Mouse (Mus musculus) forebrain, embryonic 11.5 days (tissue): ENCODE measurements around the gene 1500015O10Rik. TPM values are rescaled to one million over a fixed set of nuclear protein-coding genes. Genes with fewer than 3 reads are reported as not detected.

Experiments used
- ATAC-seq: fragments of 200-750 bp; cut with Nextera tagmentation; replicated peaks from 2 replicates; pipeline ENCODE4 v1.8.0; 2017; ENCODE audit warnings: moderate TSS enrichment; ENCODE audit not compliant: low FRiP score
- DNase-seq: peaks from one replicate; pipeline ENCODE4 v3.0.0-alpha.2; 2017; ENCODE audit warnings: low spot score
- H3K27ac ChIP-seq: fragments of 300-500 bp; sonication (generic); 2 replicates; pipeline ENCODE4 v1.5.1; 2014; ENCODE audit warnings: low read depth, low read length
- H3K27me3 ChIP-seq: fragments of 300-500 bp; sonication (generic); 2 replicates; pipeline ENCODE4 v1.6.1; 2014; ENCODE audit warnings: mild to moderate bottlenecking, low read length, mixed read lengths; ENCODE audit not compliant: control insufficient read depth, insufficient read depth
- H3K36me3 ChIP-seq: fragments of 300-500 bp; sonication (generic); 2 replicates; pipeline ENCODE4 v1.6.1; 2014; ENCODE audit warnings: mild to moderate bottlenecking, low read length, moderate library complexity, mixed read lengths; ENCODE audit not compliant: control insufficient read depth, insufficient read depth
- H3K4me1 ChIP-seq: fragments of 300-500 bp; sonication (generic); replicated peaks from 2 replicates; pipeline ENCODE4 v1.6.1; 2014; ENCODE audit warnings: low read length, mixed read lengths; ENCODE audit not compliant: control insufficient read depth, insufficient read depth
- H3K4me2 ChIP-seq: fragments of 300-500 bp; sonication (generic); 2 replicates; pipeline ENCODE4 v1.6.1; 2014; ENCODE audit warnings: low read depth, mild to moderate bottlenecking, low read length, moderate library complexity, mixed read lengths; ENCODE audit not compliant: severe bottlenecking
- H3K4me3 ChIP-seq: fragments of 300-500 bp; sonication (generic); 2 replicates; pipeline ENCODE4 v1.5.1; 2014; ENCODE audit warnings: low read depth, low read length
- H3K9ac ChIP-seq: fragments of 300-500 bp; sonication (generic); 2 replicates; pipeline ENCODE4 v1.6.1; 2014; ENCODE audit warnings: low read length
- H3K9me3 ChIP-seq: fragments of 300-500 bp; sonication (generic); 2 replicates; pipeline ENCODE4 v1.6.1; 2016; ENCODE audit warnings: low read length, mixed read lengths; ENCODE audit not compliant: control insufficient read depth
- WGBS: fragments of 180-500 bp; shearing (Covaris S2); extraction: QIAGEN DNeasy Blood & Tissue Kit; methylation state at CpG from one replicate; pipeline ENCODE4 v1.1.7; 2014; 5-methylcytosine and 5-hydroxymethylcytosine counted together
- polyA plus RNA-seq: library from polyadenylated mRNA; unstranded; fragments of >200 nt; fragmentation: Nextera tagmentation; extraction: Ambion mirVana; gene quantifications from 2 replicates; pipeline ENCODE4 v1.2.1, GENCODE M21; 2014

The 1500015O10Rik gene
- polyA plus RNA-seq, 1 experiment from 2014 or later = 0.79 TPM

GRCm38 (mm10) chr1:43722459-43722858 lies 7.9 kb upstream of the 1500015O10Rik start:
- Histone ChIP-seq H3K4me2 (no peak overlapping the region), H3K9ac (no peak overlapping the region), H3K9me3 (no peaks in the 10 kb centered on the region), H3K4me1 (no peaks in the 10 kb centered on the region), H3K36me3 (no peaks in the 10 kb centered on the region), H3K27ac (no peak overlapping the region), H3K4me3 (no peak overlapping the region), H3K27me3 (no peaks in the 10 kb centered on the region)
- 57% methylated on average over 1 of the region's 1 CpGs for WGBS
- ATAC-seq = no peak
- no peak for DNase-seq

GRCm38 (mm10) chr1:43732100-43732499 lies 1.7 kb downstream of the 1500015O10Rik start:
- Histone ChIP-seq H3K27me3 (no peaks in the 10 kb centered on the region), H3K4me2 (no peak overlapping the region), H3K4me1 (no peaks in the 10 kb centered on the region), H3K4me3 (no peak overlapping the region), H3K27ac (no peak overlapping the region), H3K36me3 (no peaks in the 10 kb centered on the region), H3K9me3 (no peaks in the 10 kb centered on the region), H3K9ac (no peak overlapping the region)
- ATAC-seq (no peak), DNase-seq (no peak)
- 85% methylated on average over 4 of the region's 4 CpGs for WGBS

GRCm38 (mm10) chr1:43732657-43733056 lies 2.3 kb downstream of the 1500015O10Rik start:
- Histone ChIP-seq H3K9me3 (no peaks in the 10 kb centered on the region), H3K4me2 (no peak overlapping the region), H3K9ac (no peak overlapping the region), H3K4me1 (no peaks in the 10 kb centered on the region), H3K4me3 (no peak overlapping the region), H3K27ac (no peak overlapping the region), H3K36me3 (no peaks in the 10 kb centered on the region), H3K27me3 (no peaks in the 10 kb centered on the region)
- WGBS = 89% methylated on average over 1 of the region's 1 CpGs
- ATAC-seq (no peak), DNase-seq (no peak)

GRCm38 (mm10) chr1:43737812-43738518 lies 7.6 kb downstream of the 1500015O10Rik start:
- Histone ChIP-seq H3K9me3 (no peaks in the 10 kb centered on the region), H3K4me2 (no peak overlapping the region), H3K9ac (no peak overlapping the region), H3K4me3 (no peak overlapping the region), H3K27me3 (no peaks in the 10 kb centered on the region), H3K4me1 (no peaks in the 10 kb centered on the region), H3K27ac (no peak overlapping the region), H3K36me3 (no peaks in the 10 kb centered on the region)
- WGBS = 74% methylated on average over 7 of the region's 7 CpGs
- ATAC-seq (no peak), DNase-seq (peak; percentile 59)

GRCm38 (mm10) chr1:43738519-43738894 lies 8.1 kb downstream of the 1500015O10Rik start:
- Histone ChIP-seq H3K27ac (no peak overlapping the region), H3K27me3 (no peaks in the 10 kb centered on the region), H3K4me2 (no peak overlapping the region), H3K9me3 (no peaks in the 10 kb centered on the region), H3K9ac (no peak overlapping the region), H3K4me3 (no peak overlapping the region), H3K36me3 (no peaks in the 10 kb centered on the region), H3K4me1 (no peaks in the 10 kb centered on the region)
- ATAC-seq (0 out of 2 replicates have a peak, but pooled peaks have one; percentile 27), DNase-seq (no peak)
- WGBS = 87% methylated on average over 10 of the region's 10 CpGs

- Histone ChIP-seq H3K27me3 (no peaks in the 10 kb centered on the region), H3K4me2 (no peak overlapping the region), H3K27ac (no peak overlapping the region), H3K4me1 (no peaks in the 10 kb centered on the region), H3K36me3 (no peaks in the 10 kb centered on the region), H3K9ac (no peak overlapping the region), H3K4me3 (no peak overlapping the region), H3K9me3 (no peaks in the 10 kb centered on the region)
- 81% methylated on average over 8 of the region's 8 CpGs for WGBS
- DNase-seq (no peak), ATAC-seq (no peak)
Measured at GRCm38 (mm10) chr1:43754448-43755312, 24.3 kb downstream of the 1500015O10Rik start.

- ATAC-seq = no peak
Measured at GRCm38 (mm10) chr1:43760085-43760484, 29.7 kb downstream of the 1500015O10Rik start.

GRCm38 (mm10) chr1:43764481-43764880 lies 34.1 kb downstream of the 1500015O10Rik start:
- no peaks in the 10 kb centered on the region for H3K36me3 ChIP-seq
- H3K4me3 ChIP-seq = no peak overlapping the region
- no peaks in the 10 kb centered on the region for H3K27me3 ChIP-seq
- no peak for DNase-seq
- no peak overlapping the region for H3K9ac ChIP-seq
- no peaks in the 10 kb centered on the region for H3K4me1 ChIP-seq
- no peak overlapping the region for H3K27ac ChIP-seq
- no peaks in the 10 kb centered on the region for H3K9me3 ChIP-seq
- WGBS = 90% methylated on average over 2 of the region's 2 CpGs
- no peak overlapping the region for H3K4me2 ChIP-seq
- no peak for ATAC-seq

More at GRCm38 (mm10) chr1:43760085-43760484, 29.7 kb downstream of the 1500015O10Rik start:
- H3K9me3 ChIP-seq = no peaks in the 10 kb centered on the region
- H3K27me3 ChIP-seq = no peaks in the 10 kb centered on the region
- no peak overlapping the region for H3K9ac ChIP-seq
- no peak for DNase-seq
- H3K4me3 ChIP-seq = no peak overlapping the region
- H3K4me1 ChIP-seq = no peaks in the 10 kb centered on the region
- H3K36me3 ChIP-seq = no peaks in the 10 kb centered on the region
- H3K27ac ChIP-seq = no peak overlapping the region
- no peak overlapping the region for H3K4me2 ChIP-seq
